Mouse (Mus musculus) midbrain, postnatal 0 days (tissue): ENCODE data around the gene Glis3. TPM values are rescaled to one million over a fixed set of nuclear protein-coding genes. Genes with fewer than 3 reads are reported as not detected.

ENCODE experiments used
- ATAC-seq: fragments of 200-750 bp; cut with Nextera tagmentation; 2 replicates; pipeline ENCODE4 v1.8.0; 2017; ENCODE audit warnings: moderate number of reproducible peaks, mild to moderate bottlenecking, moderate TSS enrichment, moderate library complexity; ENCODE audit not compliant: low FRiP score
- DNase-seq: peaks from one replicate; pipeline ENCODE4 v3.0.0-alpha.2; 2015; ENCODE audit warnings: low spot score
- H3K27ac ChIP-seq: fragments of 300-500 bp; sonication (generic); 2 replicates; pipeline ENCODE4 v1.5.1; 2014; ENCODE audit warnings: low read depth, mild to moderate bottlenecking, low read length, mixed read lengths
- H3K27me3 ChIP-seq: fragments of 300-500 bp; sonication (generic); 2 replicates; pipeline ENCODE4 v1.6.1; 2014; ENCODE audit warnings: low read length, control low read depth, mixed read lengths; ENCODE audit not compliant: insufficient read depth
- H3K36me3 ChIP-seq: fragments of 300-500 bp; sonication (generic); 2 replicates; pipeline ENCODE4 v1.6.1; 2014; ENCODE audit warnings: low read length, control low read depth, mixed read lengths; ENCODE audit not compliant: insufficient read depth
- H3K4me1 ChIP-seq: fragments of 300-500 bp; sonication (generic); 2 replicates; pipeline ENCODE4 v1.6.1; 2014; ENCODE audit warnings: mild to moderate bottlenecking, control low read depth, antibody characterized with exemption, low read length, mixed read lengths; ENCODE audit not compliant: insufficient read depth
- H3K4me2 ChIP-seq: fragments of 300-500 bp; sonication (generic); 2 replicates; pipeline ENCODE4 v1.6.1; 2014; ENCODE audit warnings: low read depth, mild to moderate bottlenecking, low read length, mixed read lengths; ENCODE audit not compliant: poor library complexity, severe bottlenecking
- H3K4me3 ChIP-seq: fragments of 300-500 bp; sonication (generic); 2 replicates; pipeline ENCODE4 v1.5.1; 2014; ENCODE audit warnings: low read depth, mild to moderate bottlenecking, low read length, moderate library complexity
- H3K9ac ChIP-seq: fragments of 300-500 bp; sonication (generic); replicated peaks from 2 replicates; pipeline ENCODE4 v1.6.1; 2014; ENCODE audit warnings: mild to moderate bottlenecking, low read length, moderate library complexity, mixed read lengths; ENCODE audit not compliant: poor library complexity, severe bottlenecking
- H3K9me3 ChIP-seq: fragments of 300-500 bp; sonication (generic); 2 replicates; pipeline ENCODE4 v1.6.1; 2016; ENCODE audit warnings: low read length, control low read depth
- CTCF ChIP-seq: IDR thresholded peaks from 2 replicates; pipeline ENCODE4 v1.5.1; 2016; ENCODE audit warnings: antibody characterized with exemption, mild to moderate bottlenecking
- WGBS: fragments of 180-500 bp; shearing (Covaris S2); extraction: QIAGEN DNeasy Blood & Tissue Kit; methylation state at CpG from one replicate; pipeline ENCODE4 v1.1.7; 2014; 5-methylcytosine and 5-hydroxymethylcytosine counted together
- polyA plus RNA-seq: library from polyadenylated mRNA; unstranded; fragments of >200 nt; fragmentation: Nextera tagmentation; extraction: Ambion mirVana; gene quantifications from 2 replicates; pipeline ENCODE4 v1.2.1, GENCODE M21; 2015
- total RNA-seq: library from RNA; depleted of rRNA; stranded (reverse); fragments of >200 nt; gene quantifications from 2 replicates; pipeline ENCODE4 v1.2.3, GENCODE M21; 2014

The Glis3 gene
- total and polyA plus RNA-seq, 2 experiments from 2014 or later, result 1.2 to 27.1 TPM

- DNase-seq, result no peak
- 77% methylated on average over 8 of the region's 8 CpGs for WGBS
- Histone ChIP-seq H3K9ac (no peak overlapping the region), H3K27me3 (no peaks in the 10 kb centered on the region), H3K36me3 (no peaks in the 10 kb centered on the region), H3K9me3 (no peaks in the 10 kb centered on the region), H3K4me2 (no peak overlapping the region), H3K4me3 (no peak overlapping the region), H3K4me1 (no peaks in the 10 kb centered on the region), H3K27ac (no peak overlapping the region)
- no peak for ATAC-seq
- TF ChIP-seq CTCF, result no peak
Measured at GRCm38 (mm10) chr19:28266850-28267249, 413.0 kb downstream of the Glis3 start.

GRCm38 (mm10) chr19:28265776-28266175 is 414.1 kb downstream of the Glis3 start:
- Histone ChIP-seq H3K27ac (no peak overlapping the region), H3K4me2 (no peak overlapping the region), H3K9ac (no peak overlapping the region), H3K9me3 (no peaks in the 10 kb centered on the region), H3K27me3 (no peaks in the 10 kb centered on the region), H3K4me3 (no peak overlapping the region), H3K36me3 (no peaks in the 10 kb centered on the region), H3K4me1 (no peaks in the 10 kb centered on the region)
- TF ChIP-seq CTCF, result no peak
- DNase-seq (no peak), ATAC-seq (no peak)
- 92% methylated on average over 2 of the region's 2 CpGs for WGBS

GRCm38 (mm10) chr19:28258907-28259675 is 420.8 kb downstream of the Glis3 start:
- H3K27me3 ChIP-seq, result no peaks in the 10 kb centered on the region
- TF ChIP-seq CTCF, result no peak
- ATAC-seq (no peak), DNase-seq (no peak)
- no peak overlapping the region for H3K4me2 ChIP-seq
- H3K9me3 ChIP-seq, result no peaks in the 10 kb centered on the region
- no peak overlapping the region for H3K27ac ChIP-seq
- no peaks in the 10 kb centered on the region for H3K4me1 ChIP-seq
- WGBS, result 73% methylated on average over 18 of the region's 18 CpGs
- no peak overlapping the region for H3K9ac ChIP-seq
- H3K36me3 ChIP-seq, result no peaks in the 10 kb centered on the region
- no peak overlapping the region for H3K4me3 ChIP-seq

GRCm38 (mm10) chr19:28258480-28258879 is 421.4 kb downstream of the Glis3 start:
- no peak for TF ChIP-seq CTCF
- Histone ChIP-seq H3K4me2 (no peak overlapping the region), H3K4me1 (no peaks in the 10 kb centered on the region), H3K4me3 (no peak overlapping the region), H3K36me3 (no peaks in the 10 kb centered on the region), H3K9ac (no peak overlapping the region), H3K27me3 (no peaks in the 10 kb centered on the region), H3K27ac (no peak overlapping the region), H3K9me3 (no peaks in the 10 kb centered on the region)
- ATAC-seq (no peak), DNase-seq (no peak)
- WGBS, result 60% methylated on average over 3 of the region's 3 CpGs

GRCm38 (mm10) chr19:28247345-28247744 is 432.5 kb downstream of the Glis3 start:
- Histone ChIP-seq H3K4me1 (no peaks in the 10 kb centered on the region), H3K9ac (no peak overlapping the region), H3K4me2 (no peak overlapping the region), H3K27ac (no peak overlapping the region), H3K4me3 (no peak overlapping the region), H3K9me3 (no peaks in the 10 kb centered on the region), H3K27me3 (no peaks in the 10 kb centered on the region), H3K36me3 (no peaks in the 10 kb centered on the region)
- no peak for TF ChIP-seq CTCF
- no peak for ATAC-seq
- no peak for DNase-seq
- WGBS, result 94% methylated on average over 7 of the region's 7 CpGs

GRCm38 (mm10) chr19:28246186-28246585 is 433.7 kb downstream of the Glis3 start:
- Histone ChIP-seq H3K4me3 (no peak overlapping the region), H3K4me1 (no peaks in the 10 kb centered on the region), H3K27me3 (no peaks in the 10 kb centered on the region), H3K27ac (no peak overlapping the region), H3K36me3 (no peaks in the 10 kb centered on the region), H3K4me2 (no peak overlapping the region), H3K9ac (no peak overlapping the region), H3K9me3 (no peaks in the 10 kb centered on the region)
- no peak for DNase-seq
- 91% methylated on average over 5 of the region's 5 CpGs for WGBS
- ATAC-seq, result no peak
- TF ChIP-seq CTCF, result no peak
